Mouse (Mus musculus): ENCODE data around the gene Sirt4. TPM values are rescaled to one million over a fixed set of nuclear protein-coding genes. Genes with fewer than 3 reads are reported as not detected.
A peak's percentile ranks its signal among the peaks of the same experiment; 100 is the strongest.

The Sirt4 gene
- polyA plus RNA-seq, 1 experiment = 9.2 TPM

- Histone ChIP-seq H3K4me3 (ENCODE audit: insufficient read depth, poor library complexity, severe bottlenecking) (no peak overlapping the region), H3K79me2 (ENCODE audit: control insufficient read depth, insufficient read depth) (no peaks in the 10 kb centered on the region), H3K36me3 (ENCODE audit: control insufficient read depth, insufficient read depth) (peaks cover 18% of the 10 kb centered on the region), H3K27me3 (ENCODE audit: control insufficient read depth, insufficient read depth, insufficient read length) (no peaks in the 10 kb centered on the region), H3K79me3 (ENCODE audit: low read depth) (no peaks in the 10 kb centered on the region), H3ac (ENCODE audit: control insufficient read depth, insufficient read length, low read depth) (no peak overlapping the region)
- TF ChIP-seq MYOD1 (IDR thresholded peaks at IDR 0.05; ENCODE audit: control insufficient read depth, insufficient read length, low read depth) = no peak
- no peak for TF ChIP-seq FOSL1 (IDR thresholded peaks at IDR 0.05; ENCODE audit: insufficient read depth, low read length, poor library complexity, severe bottlenecking)
- TF ChIP-seq MAX (IDR thresholded peaks at IDR 0.05) = no peak
- no peak for TF ChIP-seq CTCF (IDR thresholded peaks at IDR 0.05; ENCODE audit: control insufficient read depth, insufficient read depth, insufficient read length)
- no peak for TF ChIP-seq MYOG (IDR thresholded peaks at IDR 0.05; ENCODE audit: control insufficient read depth, extremely low read depth, insufficient read length)
- no peak for TF ChIP-seq USF1 (IDR thresholded peaks at IDR 0.05; ENCODE audit: low read depth)
- no peak for TF ChIP-seq CEBPB (IDR thresholded peaks at IDR 0.05; ENCODE audit: low read depth)
These were observed 8.3 kb downstream of the Sirt4 start for GRCm38 (mm10) chr5:115476107-115476727.

GRCm38 (mm10) chr5:115475337-115476106 is 9.0 kb downstream of the Sirt4 start:
- Histone ChIP-seq H3K79me2 (ENCODE audit: control insufficient read depth, insufficient read depth) (no peaks in the 10 kb centered on the region), H3K27me3 (ENCODE audit: control insufficient read depth, insufficient read depth, insufficient read length) (no peaks in the 10 kb centered on the region), H3K79me3 (ENCODE audit: low read depth) (no peaks in the 10 kb centered on the region), H3K4me3 (ENCODE audit: insufficient read depth, poor library complexity, severe bottlenecking) (no peak overlapping the region), H3ac (ENCODE audit: control insufficient read depth, insufficient read length, low read depth) (no peak overlapping the region), H3K36me3 (ENCODE audit: control insufficient read depth, insufficient read depth) (peaks cover 15% of the 10 kb centered on the region)
- no peak for TF ChIP-seq FOSL1 (IDR thresholded peaks at IDR 0.05; ENCODE audit: insufficient read depth, low read length, poor library complexity, severe bottlenecking)
- no peak for TF ChIP-seq MYOD1 (IDR thresholded peaks at IDR 0.05; ENCODE audit: control insufficient read depth, insufficient read length, low read depth)
- TF ChIP-seq CTCF (IDR thresholded peaks at IDR 0.05; ENCODE audit: control insufficient read depth, insufficient read depth, insufficient read length) = no peak
- no peak for TF ChIP-seq MYOG (IDR thresholded peaks at IDR 0.05; ENCODE audit: control insufficient read depth, extremely low read depth, insufficient read length)
- no peak for TF ChIP-seq CEBPB (IDR thresholded peaks at IDR 0.05; ENCODE audit: low read depth)
- no peak for TF ChIP-seq MAX (IDR thresholded peaks at IDR 0.05)
- no peak for TF ChIP-seq USF1 (IDR thresholded peaks at IDR 0.05; ENCODE audit: low read depth)

- H3ac ChIP-seq (ENCODE audit: control insufficient read depth, insufficient read length, low read depth) = no peak overlapping the region
- no peak for TF ChIP-seq MYOG (IDR thresholded peaks at IDR 0.05; ENCODE audit: control insufficient read depth, extremely low read depth, insufficient read length)
- no peak for TF ChIP-seq FOSL1 (IDR thresholded peaks at IDR 0.05; ENCODE audit: insufficient read depth, low read length, poor library complexity, severe bottlenecking)
- TF ChIP-seq CTCF (IDR thresholded peaks at IDR 0.05; ENCODE audit: control insufficient read depth, insufficient read depth, insufficient read length) = no peak
- no peak for TF ChIP-seq MAX (IDR thresholded peaks at IDR 0.05)
- TF ChIP-seq MYOD1 (IDR thresholded peaks at IDR 0.05; ENCODE audit: control insufficient read depth, insufficient read length, low read depth) = no peak
- no peak for TF ChIP-seq USF1 (IDR thresholded peaks at IDR 0.05; ENCODE audit: low read depth)
- no peak for TF ChIP-seq CEBPB (IDR thresholded peaks at IDR 0.05; ENCODE audit: low read depth)
- no peaks in the 10 kb centered on the region for H3K27me3 ChIP-seq (ENCODE audit: control insufficient read depth, insufficient read depth, insufficient read length)
- no peaks in the 10 kb centered on the region for H3K79me2 ChIP-seq (ENCODE audit: control insufficient read depth, insufficient read depth)
- H3K36me3 ChIP-seq (ENCODE audit: control insufficient read depth, insufficient read depth) = peaks cover 10% of the 10 kb centered on the region
- no peaks in the 10 kb centered on the region for H3K79me3 ChIP-seq (ENCODE audit: low read depth)
- no peak overlapping the region for H3K4me3 ChIP-seq (ENCODE audit: insufficient read depth, poor library complexity, severe bottlenecking)
These were observed 10.2 kb downstream of the Sirt4 start for GRCm38 (mm10) chr5:115474174-115474828.

GRCm38 (mm10) chr5:115473191-115473590 is 11.3 kb downstream of the Sirt4 start:
- Histone ChIP-seq H3K4me3 (ENCODE audit: insufficient read depth, poor library complexity, severe bottlenecking) (no peak overlapping the region), H3ac (ENCODE audit: control insufficient read depth, insufficient read length, low read depth) (no peak overlapping the region), H3K27me3 (ENCODE audit: control insufficient read depth, insufficient read depth, insufficient read length) (no peaks in the 10 kb centered on the region), H3K79me2 (ENCODE audit: control insufficient read depth, insufficient read depth) (no peaks in the 10 kb centered on the region), H3K36me3 (ENCODE audit: control insufficient read depth, insufficient read depth) (peaks cover 10% of the 10 kb centered on the region), H3K79me3 (ENCODE audit: low read depth) (no peaks in the 10 kb centered on the region)
- TF ChIP-seq CEBPB (IDR thresholded peaks at IDR 0.05; ENCODE audit: low read depth) (no peak), USF1 (IDR thresholded peaks at IDR 0.05; ENCODE audit: low read depth) (no peak), MYOG (IDR thresholded peaks at IDR 0.05; ENCODE audit: control insufficient read depth, extremely low read depth, insufficient read length) (no peak), MYOD1 (IDR thresholded peaks at IDR 0.05; ENCODE audit: control insufficient read depth, insufficient read length, low read depth) (no peak), CTCF (IDR thresholded peaks at IDR 0.05; ENCODE audit: control insufficient read depth, insufficient read depth, insufficient read length) (no peak), FOSL1 (IDR thresholded peaks at IDR 0.05; ENCODE audit: insufficient read depth, low read length, poor library complexity, severe bottlenecking) (no peak), MAX (IDR thresholded peaks at IDR 0.05) (no peak)

- H3K79me2 ChIP-seq (ENCODE audit: control insufficient read depth, insufficient read depth) = no peaks in the 10 kb centered on the region
- H3K27me3 ChIP-seq (ENCODE audit: control insufficient read depth, insufficient read depth, insufficient read length) = no peaks in the 10 kb centered on the region
- H3K4me3 ChIP-seq (ENCODE audit: insufficient read depth, poor library complexity, severe bottlenecking) = no peak overlapping the region
- H3K36me3 ChIP-seq (ENCODE audit: control insufficient read depth, insufficient read depth) = no peaks in the 10 kb centered on the region
- H3K79me3 ChIP-seq (ENCODE audit: low read depth) = no peaks in the 10 kb centered on the region
- H3ac ChIP-seq (ENCODE audit: control insufficient read depth, insufficient read length, low read depth) = no peak overlapping the region
- TF ChIP-seq MYOG (IDR thresholded peaks at IDR 0.05; ENCODE audit: control insufficient read depth, extremely low read depth, insufficient read length) = no peak
- peak; percentile 39 for TF ChIP-seq CTCF (IDR thresholded peaks at IDR 0.05; ENCODE audit: control insufficient read depth, insufficient read depth, insufficient read length)
- no peak for TF ChIP-seq MAX (IDR thresholded peaks at IDR 0.05)
- no peak for TF ChIP-seq FOSL1 (IDR thresholded peaks at IDR 0.05; ENCODE audit: insufficient read depth, low read length, poor library complexity, severe bottlenecking)
- TF ChIP-seq CEBPB (IDR thresholded peaks at IDR 0.05; ENCODE audit: low read depth) = no peak
These were observed 13.6 kb downstream of the Sirt4 start for GRCm38 (mm10) chr5:115470766-115471531.
